Mouse (Mus musculus) right cerebral cortex, postnatal 10 days (tissue): ENCODE data around the gene Olfr979.
"Not testable (repeated sequence)": the region's sequence is repeated elsewhere in the genome, so short reads cannot be mapped to it uniquely, and the experiment has no call there.

Experiments used
- DNase-seq, 2 experiments: peaks; one replicate each; pipeline ENCODE4 v3.0.0; 2021; ENCODE audit warnings: low spot score in 2 of 2

Olfr979 gene

GRCm38 (mm10) chr9:40003365-40003764 lies at the start of gene Olfr979:
Olfr979 (minus strand) TSS chr9:40003465.
- DNase-seq: no peak

DNA sequence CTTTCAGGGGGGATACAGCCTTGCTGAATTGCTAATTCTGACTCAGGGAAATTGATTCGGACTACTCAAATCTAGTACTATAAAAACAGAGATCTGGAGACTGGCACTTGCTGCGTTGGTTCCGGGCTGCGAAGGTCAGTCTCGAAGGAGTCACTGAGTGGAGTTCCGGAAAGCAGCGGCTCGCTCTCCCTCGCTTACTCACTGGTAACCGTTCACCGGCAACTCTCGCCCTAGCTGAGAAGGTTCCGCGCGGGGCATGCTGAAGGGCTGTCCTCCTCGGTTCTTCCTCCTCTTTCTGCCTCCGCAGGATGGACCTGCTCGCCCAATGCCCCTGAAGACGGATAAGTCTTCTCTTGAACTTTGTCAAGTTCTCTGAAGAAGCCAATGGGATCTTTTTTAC lies 46.9 kb upstream of the Olfr979 start:
- no peak for DNase-seq

DNA sequence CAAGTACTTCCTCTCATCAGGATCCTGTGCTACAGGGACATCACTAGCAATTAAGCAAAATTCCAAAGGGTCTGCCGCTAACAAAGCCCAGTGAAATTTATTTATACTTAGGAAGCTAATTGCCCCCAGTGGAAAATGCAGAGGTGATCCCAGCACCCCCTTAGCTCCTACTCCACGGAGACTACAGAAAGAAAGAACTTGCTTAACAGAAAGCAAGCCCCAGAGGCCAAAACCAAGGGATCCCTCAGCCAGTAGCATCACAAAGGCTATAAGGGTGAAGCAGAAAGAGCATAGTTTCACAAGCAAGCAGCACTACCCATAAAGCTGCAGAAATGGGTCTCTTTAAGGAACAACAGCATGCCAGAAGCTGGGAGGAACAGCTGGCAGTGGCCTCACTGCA lies 17.9 kb upstream of the Olfr979 start, which contains the start of gene Olfr981:
Gene Olfr981, plus strand, starts transcription at position 301 of the 400 bp plus-strand sequence.
- DNase-seq: no peak

DNA sequence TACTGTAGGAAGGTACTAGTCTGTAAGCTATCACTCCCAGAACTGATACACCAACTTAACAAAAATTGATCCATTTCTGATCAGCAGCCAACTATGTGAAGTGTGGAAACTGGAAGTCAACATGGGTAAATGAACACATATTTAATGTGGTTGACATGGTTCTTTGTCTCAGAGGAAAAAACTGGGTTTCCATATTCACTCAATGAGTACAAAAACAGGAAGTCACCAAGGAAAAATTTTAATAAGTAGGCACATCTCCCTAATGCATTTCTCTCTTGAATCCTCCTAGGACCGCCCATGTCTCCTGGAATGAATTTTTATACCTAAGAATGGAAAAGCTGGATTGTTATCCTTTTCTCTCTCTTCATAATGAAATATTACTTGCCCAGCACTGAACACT lies 6.2 kb upstream of the Olfr979 start, which contains the start of gene Olfr980:
Gene Olfr980, minus strand, starts transcription at position 101 of the 400 bp plus-strand sequence.
- no peak for DNase-seq

GRCm38 (mm10) chr9:39991813-39992212 lies 11.5 kb downstream of the Olfr979 start, which contains the start of gene Olfr978:
Olfr978 (plus strand) TSS chr9:39992113.
- DNase-seq: no peak

DNA sequence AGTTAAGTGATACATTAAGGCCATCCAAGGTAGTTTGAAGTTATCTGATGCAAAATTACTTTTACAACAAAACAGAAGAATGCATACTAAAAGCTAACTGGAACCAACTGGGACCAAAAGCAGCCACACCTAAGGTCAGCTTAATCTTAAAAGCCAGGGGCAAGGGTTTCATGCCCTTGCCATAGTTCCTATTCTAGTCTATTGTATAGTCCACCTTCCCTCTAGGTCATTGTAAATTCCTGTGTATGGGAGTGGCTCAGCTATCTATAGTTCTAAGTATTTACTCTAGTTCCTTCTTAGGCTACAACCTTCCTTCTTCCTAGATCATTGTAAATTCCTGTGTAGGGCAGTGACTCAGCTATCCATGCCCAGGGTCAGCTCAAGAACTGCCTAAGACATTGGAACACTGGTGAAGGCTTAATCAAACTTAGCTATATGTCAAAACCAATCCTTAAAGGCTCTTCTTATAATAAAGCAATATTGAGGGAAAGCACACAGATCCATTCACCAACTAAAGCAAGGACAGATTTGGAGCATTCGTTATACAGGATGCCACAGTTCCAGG lies 26.6 kb downstream of the Olfr979 start:
- DNase-seq: not testable (repeated sequence)

DNA sequence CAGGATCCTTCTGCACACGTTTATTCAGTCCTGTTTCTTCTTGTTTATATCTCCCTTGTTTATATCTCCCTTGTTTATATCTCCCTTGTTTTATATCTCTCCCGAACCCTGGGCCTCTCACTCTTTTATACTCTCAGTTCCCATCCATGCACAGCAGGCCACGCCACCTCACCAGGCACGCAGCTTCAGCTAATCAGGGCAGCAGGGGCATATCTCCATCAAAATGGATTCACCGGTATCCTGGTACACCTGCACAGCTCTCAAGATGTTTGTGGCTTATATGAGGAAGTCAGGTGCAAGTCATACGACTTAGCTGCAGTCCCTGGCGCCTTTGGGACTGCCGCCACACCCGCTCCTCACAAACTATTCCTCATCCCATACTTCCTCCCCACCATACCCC lies 42.2 kb downstream of the Olfr979 start, which contains the start of gene Olfr976:
Gene Olfr976, minus strand, starts transcription at position 101 of the 400 bp plus-strand sequence.
- not testable (repeated sequence) for DNase-seq

DNA sequence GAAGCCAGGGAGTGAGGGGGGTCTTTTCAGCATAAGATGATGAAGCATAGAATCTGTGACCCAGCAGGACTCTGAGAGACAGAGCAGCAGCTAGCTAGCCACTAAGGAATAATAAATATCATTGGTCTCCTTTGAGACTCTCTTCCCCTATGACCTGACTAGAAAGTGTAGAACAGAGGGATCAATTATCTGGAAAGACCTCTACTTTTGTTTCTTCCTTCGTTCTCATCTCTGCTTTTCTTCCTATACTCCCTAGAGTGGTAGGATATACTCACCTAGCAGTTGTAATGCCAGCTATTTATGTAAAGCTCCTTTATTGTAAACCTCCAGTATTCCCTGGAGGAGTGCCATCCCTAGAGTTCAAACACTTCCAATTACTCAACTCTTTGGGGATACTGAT lies 51.3 kb downstream of the Olfr979 start, which contains the start of gene Olfr975:
Gene Olfr975, minus strand, starts transcription at position 101 of the 400 bp plus-strand sequence.
- DNase-seq: no peak
